Mouse (Mus musculus) B cell, adult 2 months (primary cell): Measurements from ENCODE around the gene Smarcd2.

Source experiments
- DNase-seq, 2 experiments: peaks; one replicate each; pipeline ENCODE4 v3.0.0; 2022

The Smarcd2 gene

DNA sequence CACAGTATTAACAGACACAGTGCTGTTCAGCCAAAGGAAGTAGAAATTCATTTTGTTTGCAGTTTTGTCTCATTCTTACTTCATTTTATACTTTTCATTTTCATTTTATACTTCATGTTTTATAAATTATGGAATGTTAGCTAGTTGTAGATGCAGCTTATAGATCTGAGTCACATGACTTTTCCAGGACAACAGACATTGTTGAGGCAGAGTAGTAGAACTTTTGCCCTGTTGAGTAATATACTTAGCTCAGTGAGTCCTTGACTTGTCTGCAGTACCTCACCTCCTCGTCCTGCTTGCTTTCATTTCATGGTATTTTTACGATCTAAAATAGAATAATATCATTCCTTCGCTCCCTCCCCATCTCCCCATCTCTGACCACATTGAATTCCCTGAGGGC, 52.2 kb downstream of the Smarcd2 start:
- DNase-seq = no peak

DNA sequence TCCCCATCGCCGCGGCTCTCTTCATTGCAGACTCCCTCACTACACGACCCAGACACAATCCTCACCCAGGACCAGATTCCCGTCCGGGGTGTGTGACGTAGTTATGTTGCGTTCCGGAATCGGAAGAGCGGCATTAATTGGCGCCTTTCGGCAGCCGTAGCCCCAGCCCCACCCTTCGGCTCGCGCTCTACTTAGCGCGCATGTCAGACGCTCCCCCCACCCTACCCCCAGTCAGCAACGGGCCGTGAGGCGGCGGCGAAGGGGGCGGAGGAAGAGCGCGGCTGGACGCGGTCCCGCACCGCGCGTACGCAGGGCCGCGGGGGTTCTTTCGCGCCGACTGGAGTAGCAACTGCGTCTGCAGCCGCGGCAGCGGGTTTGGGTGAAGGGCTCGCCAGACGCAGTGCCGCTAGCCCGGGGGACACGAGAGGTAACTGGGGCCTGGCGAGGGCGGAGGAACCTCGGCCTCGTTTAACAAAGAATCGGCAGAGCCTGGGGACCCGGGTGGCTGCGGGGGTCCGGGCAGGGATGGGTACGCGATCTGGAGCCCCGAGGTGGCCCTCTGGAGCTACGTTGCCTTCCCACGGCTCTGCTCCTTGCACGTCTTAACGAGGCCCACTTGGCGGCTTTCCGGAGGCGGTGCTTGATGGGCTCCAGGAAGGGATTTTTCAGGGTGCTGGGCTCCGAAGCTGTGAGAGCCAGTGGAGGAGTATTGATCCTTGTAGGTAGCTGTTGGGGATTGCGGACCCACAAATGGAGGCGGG, 55.9 kb downstream of the Smarcd2 start, which contains the start of gene Ddx42:
Gene Ddx42, plus strand, starts transcription at position 197 of the 761 bp plus-strand sequence.
- DNase-seq = peak; percentile 92

DNA sequence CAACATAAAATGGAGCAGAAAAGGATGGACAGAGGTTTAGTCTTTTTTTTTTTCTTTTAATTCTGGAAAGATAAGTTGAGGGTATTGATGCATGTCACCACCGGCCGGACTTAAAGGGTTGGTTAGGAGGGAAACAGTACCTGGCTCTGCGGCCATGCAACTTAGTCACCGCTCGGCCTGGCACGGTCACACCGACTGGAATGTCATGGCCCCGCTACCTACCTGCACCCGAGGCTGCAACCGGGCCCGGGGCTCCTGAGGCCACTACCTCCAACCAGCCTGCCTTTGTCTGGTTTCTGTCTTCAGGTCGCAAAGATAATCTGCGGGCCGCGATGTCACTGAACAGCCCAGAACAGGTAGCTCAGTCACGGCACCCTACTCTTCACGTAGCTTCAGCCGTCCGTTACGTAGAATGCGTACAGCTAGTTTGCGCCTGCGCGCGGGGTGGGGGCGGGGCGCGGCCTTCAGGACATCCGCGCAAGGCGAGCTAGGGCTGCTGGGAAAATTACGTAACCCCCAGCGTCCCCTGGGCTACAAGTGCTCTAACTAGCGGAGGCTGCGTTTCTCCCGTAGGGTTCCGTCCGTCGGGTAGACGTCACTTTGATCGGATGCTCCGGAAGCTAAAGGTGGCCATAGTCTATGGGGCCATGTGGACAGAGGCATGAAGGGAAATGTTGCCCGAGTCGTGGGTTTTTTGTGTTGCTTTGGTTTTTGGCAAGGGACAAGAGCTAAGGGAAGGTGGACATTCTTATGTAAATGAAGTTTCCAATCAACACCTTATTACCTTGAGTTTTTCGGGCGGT, 56.6 kb downstream of the Smarcd2 start, which contains the start of gene Ccdc47:
Gene Ccdc47, minus strand, starts transcription at position 418 of the 803 bp plus-strand sequence.
- peak; percentile 92 to 95 for DNase-seq

DNA sequence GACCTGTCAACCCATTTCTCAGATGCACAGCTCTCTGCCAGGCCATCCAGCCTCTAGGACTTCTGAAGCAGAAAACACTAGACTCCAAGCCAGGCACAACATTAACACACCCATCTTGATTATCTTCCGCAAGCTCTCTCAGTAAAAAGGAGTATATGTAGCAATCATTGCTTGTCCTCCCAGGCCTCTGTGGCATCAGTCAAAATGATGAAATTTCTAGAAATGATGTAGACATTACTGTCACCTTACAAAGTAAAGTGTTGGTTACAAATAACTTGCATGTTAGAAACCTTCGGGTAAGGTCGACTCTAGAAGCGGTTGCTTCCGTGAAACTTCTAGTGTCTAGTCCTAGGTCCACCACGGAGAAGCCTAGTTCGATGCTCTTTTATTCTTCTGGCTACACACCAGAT, 57.3 kb downstream of the Smarcd2 start:
- no peak for DNase-seq

DNA sequence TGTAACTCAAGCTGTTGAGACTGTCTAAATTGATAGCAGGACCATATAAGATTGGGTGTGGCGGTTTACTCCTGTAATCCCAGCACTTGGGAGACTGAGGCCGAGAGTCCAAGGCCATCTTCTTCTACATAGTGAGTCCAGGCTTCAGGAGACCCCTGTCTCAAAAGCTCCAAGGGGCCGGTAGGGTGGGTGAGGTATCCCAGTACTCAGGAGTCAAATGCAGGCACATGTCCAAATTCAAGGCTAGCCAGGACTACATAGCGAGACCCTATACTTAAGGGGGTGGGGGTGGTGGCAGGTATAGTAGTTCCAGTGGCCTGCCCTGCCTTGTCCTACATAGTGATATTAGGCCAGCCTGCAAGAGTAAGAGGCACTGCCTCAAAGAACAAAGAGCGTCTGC, 57.9 kb downstream of the Smarcd2 start:
- no peak for DNase-seq
